In the genomic region with DNA sequence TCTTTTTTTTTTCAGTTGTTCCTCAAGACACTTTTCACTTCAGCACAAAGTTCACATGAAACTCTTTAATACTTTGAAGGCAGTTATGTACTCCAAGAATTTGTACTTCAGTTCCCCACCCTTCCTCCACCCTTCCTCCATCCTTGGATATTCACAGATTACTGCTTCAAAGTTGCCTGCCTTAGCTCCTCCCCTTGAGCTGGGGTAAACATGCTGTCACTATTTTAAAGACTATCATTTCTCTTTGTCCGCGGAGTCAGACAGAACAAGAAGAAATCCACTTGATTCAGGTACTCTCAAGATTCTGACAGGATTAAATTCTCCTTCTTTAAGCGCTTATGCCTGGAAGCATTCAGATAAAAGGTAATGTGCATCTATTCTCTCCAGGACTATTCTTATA, we compare ENCODE assay signal across 26 mouse cellular contexts. TPM values are rescaled to one million over a fixed set of nuclear protein-coding genes. Genes with fewer than 3 reads are reported as not detected.
DNase-seq lines count a peak whose midpoint lies in the region; ATAC-seq and TF ChIP-seq lines count a peak whose summit lies in the region.
"Had no signal": no experiment of that assay in that cellular context is flagged by ENCODE, and none has a peak within 500 bp of the region (broad histone marks: within the 10 kb centered on the region; RNA-seq: fewer than 3 reads in every experiment).

No protein-coding gene starts in this region.

- 32% methylated on average over 3 of the region's 3 CpGs for WGBS in lung, embryonic 14.5 days

- DNase-seq in gastrocnemius, adult 2 months, result no peak
- no peak for DNase-seq in gastrocnemius, adult 8-10 months (ENCODE audit: low spot score in 2 of 2)
- peak; percentile 10 to 12 for DNase-seq in heart, adult 9 months (ENCODE audit: low spot score in 2 of 2)
- DNase-seq in heart, postnatal 14 days, result no peak
- DNase-seq in lung, embryonic 14.5 days, result peak; percentile 26
- DNase-seq in lung, postnatal 25 days (ENCODE audit: low spot score), result peak; percentile 24
- DNase-seq: adrenal gland, postnatal 10 days; cerebellum, adult 11 months; cerebellum, adult 9-10 months; cerebellum, postnatal 36 days; gastrocnemius, postnatal 10 days; kidney, adult 2 months; kidney, postnatal 36 days; liver; thymus, adult 18-20 months; thymus, postnatal 25 days had no signal

- no peak overlapping the region for H3K4me2 ChIP-seq in lung, embryonic 14.5 days
- H3K4me2 ChIP-seq: forebrain, embryonic 15.5 days; heart, embryonic 15.5 days; lung, embryonic 15.5 days; midbrain, embryonic 11.5 days had no signal

- no peaks in the 10 kb centered on the region for H3K27me3 ChIP-seq in lung, embryonic 14.5 days (ENCODE audit: insufficient read depth, low read length)
- H3K27me3 ChIP-seq: forebrain, embryonic 15.5 days; heart, embryonic 15.5 days; lung, embryonic 15.5 days had no signal

- intact Hi-C loops in gastrocnemius, adult 2 months (cut with DNase I), result no loop called here
- intact Hi-C loops in heart, postnatal 14 days (cut with DNase I), result no loop called here

- H3K4me3 ChIP-seq in gastrocnemius, adult 2 months, result peak overlapping the region; percentile 61
- H3K4me3 ChIP-seq in lung, embryonic 14.5 days (ENCODE audit: low read depth, low read length), result no peak overlapping the region
- H3K4me3 ChIP-seq: forebrain, embryonic 15.5 days; heart, embryonic 15.5 days; lung, embryonic 15.5 days had no signal

- no peak overlapping the region for H3K9ac ChIP-seq in lung, embryonic 14.5 days
- H3K9ac ChIP-seq: forebrain, embryonic 15.5 days; heart, embryonic 15.5 days; liver, embryonic 14.5 days; lung, embryonic 15.5 days had no signal

- no peak for TF ChIP-seq CTCF in gastrocnemius, adult 2 months (IDR thresholded peaks at IDR 0.05)
- no peak for TF ChIP-seq CTCF in lung, embryonic 14.5 days (IDR thresholded peaks at IDR 0.05; ENCODE audit: low read depth)

- no peaks in the 10 kb centered on the region for H3K9me3 ChIP-seq in lung, embryonic 14.5 days (ENCODE audit: low read depth, low read length)
- H3K9me3 ChIP-seq: forebrain, embryonic 15.5 days; G1E; heart, embryonic 15.5 days; lung, embryonic 15.5 days had no signal

- no peak for ATAC-seq in lung, embryonic 14.5 days (ENCODE audit: insufficient read depth)
- ATAC-seq in frontal cortex, adult (ENCODE audit: low TSS enrichment), result no peak
- ATAC-seq: forebrain, embryonic 15.5 days; hindbrain, embryonic 16.5 days; midbrain, embryonic 16.5 days had no signal

- H3K4me1 ChIP-seq in lung, embryonic 14.5 days (ENCODE audit: insufficient read depth), result no peaks in the 10 kb centered on the region
- H3K4me1 ChIP-seq: forebrain, embryonic 15.5 days; heart, embryonic 15.5 days; lung, embryonic 15.5 days had no signal

- H3K36me3 ChIP-seq in lung, embryonic 14.5 days (ENCODE audit: insufficient read depth), result no peaks in the 10 kb centered on the region
- H3K36me3 ChIP-seq: forebrain, embryonic 15.5 days; G1E; heart, embryonic 15.5 days; lung, embryonic 15.5 days had no signal

- H3K27ac ChIP-seq in gastrocnemius, adult 2 months, result peak overlapping the region; percentile 68
- no peak overlapping the region for H3K27ac ChIP-seq in lung, embryonic 14.5 days (ENCODE audit: low read depth)
- H3K27ac ChIP-seq: forebrain, embryonic 15.5 days; heart, embryonic 15.5 days; liver, embryonic 14.5 days; lung, embryonic 15.5 days; stomach, postnatal 0 days had no signal

RNA-seq across cellular contexts. Expression of gene Rundc3b, which starts 55.9 kb away (rescaled TPM):
- under 1 TPM; 0.05 to 0.17 TPM for total RNA-seq in gastrocnemius, adult 2 months (2021)
- under 1 TPM; 0.07 to 0.27 (median 0.16) TPM for total RNA-seq in gastrocnemius, adult 8-10 months (2022)
- under 1 TPM; 0.63 to 0.76 TPM for total RNA-seq in heart, postnatal 14 days (2021)
- polyA plus RNA-seq in lung, embryonic 14.5 days (2014; fragmentation: Nextera tagmentation; extraction: Ambion mirVana), result 2.1 and 2.8 TPM in 2 replicates

Comparison
In these comparisons a context has a peak if more than half of its experiments do, and no peak if none do; other contexts are left out.
1. DNase-seq: peak in heart, adult 9 months (2 of 2), lung, embryonic 14.5 days (single experiment) and lung, postnatal 25 days (single experiment); none in gastrocnemius, adult 2 months (single experiment), gastrocnemius, adult 8-10 months (0 of 2) and heart, postnatal 14 days (0 of 2).